Mouse (Mus musculus): ENCODE measurements around the gene Pdk1.

- TF ChIP-seq CTCF (IDR thresholded peaks at IDR 0.05; ENCODE audit: low read depth, low read length): no peak
- TF ChIP-seq POLR2A (IDR thresholded peaks at IDR 0.05; ENCODE audit: extremely low read depth, insufficient read depth, low read length): no peak
Measured at GRCm38 (mm10) chr2:71941005-71941720, 68.1 kb downstream of the Pdk1 start.
